Mouse (Mus musculus): Measurements from ENCODE around the gene Slc9a3r1. TPM values are rescaled to one million over a fixed set of nuclear protein-coding genes. Genes with fewer than 3 reads are reported as not detected.
A peak's percentile ranks its signal among the peaks of the same experiment; 100 is the strongest.

The Slc9a3r1 gene
- total RNA-seq, 4 experiments from 2014 or later: 21.0 to 25.6 (median 22.2) TPM

DNA sequence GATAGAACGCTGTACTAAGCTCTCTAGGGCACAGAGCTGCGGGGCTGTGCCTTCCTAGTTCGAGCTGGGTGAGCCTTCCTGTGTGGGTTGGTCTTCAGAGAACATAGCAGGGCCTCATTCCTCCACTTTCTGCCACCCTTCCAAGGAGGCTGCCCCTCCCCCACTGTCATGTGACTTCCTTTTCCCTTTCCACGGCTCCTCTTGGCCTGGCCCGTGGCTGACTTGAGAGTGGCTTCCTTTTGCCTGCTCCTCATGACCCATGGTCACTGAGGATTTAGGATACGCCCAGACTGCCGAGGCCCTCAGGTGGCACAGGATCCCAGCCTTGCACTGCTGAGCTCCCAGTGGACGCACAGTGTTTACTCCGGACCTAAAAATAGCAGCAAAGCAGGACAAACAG is 29.0 kb downstream of the Slc9a3r1 start:
- DNase-seq: peak; percentile 51

DNA sequence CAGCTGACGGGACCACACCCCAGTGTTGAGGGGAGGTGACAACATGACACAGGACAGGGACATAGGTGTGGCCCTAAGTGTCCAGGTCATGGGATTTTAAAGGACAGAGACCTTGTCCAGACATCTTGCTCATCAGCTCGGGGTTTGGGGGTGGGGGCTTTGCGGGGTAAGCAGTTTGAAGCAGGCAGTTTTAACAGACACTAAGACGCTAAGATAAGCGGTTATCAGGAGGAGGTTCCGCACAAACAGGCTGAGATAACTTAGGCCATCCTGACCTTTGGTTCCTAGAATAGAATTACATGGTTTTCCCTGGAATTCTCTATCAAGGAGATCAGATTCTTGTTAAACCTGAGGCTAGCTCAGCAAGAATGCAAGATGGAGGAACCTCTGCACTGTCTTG is 31.6 kb downstream of the Slc9a3r1 start:
- DNase-seq: no peak

DNA sequence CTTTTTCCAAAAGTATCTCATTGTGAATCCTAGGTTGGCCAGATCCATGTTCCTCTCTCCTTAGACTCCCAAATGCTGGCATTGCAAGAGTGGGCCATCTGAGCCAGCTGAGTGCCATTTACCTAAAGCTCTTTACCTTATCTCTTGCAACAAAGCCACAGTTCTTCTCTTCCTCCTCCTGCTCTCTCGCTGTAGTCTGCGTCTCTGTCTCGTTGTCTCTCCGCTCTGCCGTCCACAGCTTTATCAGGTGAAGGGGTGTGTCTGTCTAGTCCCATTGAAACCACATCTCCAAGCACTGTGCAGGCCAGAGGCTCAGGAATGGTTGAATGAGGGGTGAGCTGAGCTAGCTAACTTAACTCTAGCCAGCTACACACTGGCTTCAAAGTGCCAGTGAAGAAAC is 32.8 kb downstream of the Slc9a3r1 start:
- DNase-seq: no peak

DNA sequence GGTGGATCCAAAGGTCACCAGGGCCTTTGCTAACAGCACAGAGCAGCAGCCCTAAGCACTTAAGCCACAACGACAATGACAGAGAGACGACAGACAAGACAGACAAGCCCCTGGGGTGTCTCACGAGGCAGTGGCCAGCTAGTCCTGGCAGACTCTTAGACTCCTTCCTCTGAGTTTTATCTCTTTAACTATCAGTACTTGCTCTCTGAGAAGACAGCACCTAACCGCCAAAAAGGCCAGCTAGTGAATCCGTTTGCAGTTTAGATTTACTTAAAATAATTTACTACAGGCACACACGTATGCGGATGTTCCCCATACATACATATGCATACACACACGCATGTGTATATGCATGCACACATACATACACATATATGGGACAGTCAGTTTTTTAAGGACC is 34.4 kb downstream of the Slc9a3r1 start:
- no peak for DNase-seq

DNA sequence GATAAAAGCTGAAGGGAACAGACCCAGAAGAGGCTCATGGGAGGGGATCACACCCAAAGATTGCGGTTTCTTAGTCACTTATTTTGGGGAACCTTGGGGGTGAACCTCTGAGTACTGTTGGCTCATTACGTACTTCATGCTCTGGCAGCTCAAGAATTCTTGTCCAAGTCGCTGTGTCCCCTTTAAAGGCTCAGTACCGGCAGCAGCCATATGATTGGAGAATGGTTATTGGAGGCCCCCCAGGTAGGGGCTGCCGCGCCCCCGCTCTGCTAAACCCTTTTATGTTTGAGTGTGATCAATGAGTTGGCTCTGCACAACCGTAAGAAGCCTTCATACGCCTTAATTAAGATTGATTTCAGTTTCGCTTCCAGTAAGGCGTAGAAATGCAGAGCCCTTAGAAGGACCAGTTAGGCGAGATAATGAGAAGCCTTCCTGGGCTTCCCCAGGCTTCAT is 35.8 kb downstream of the Slc9a3r1 start:
- no peak for DNase-seq

DNA sequence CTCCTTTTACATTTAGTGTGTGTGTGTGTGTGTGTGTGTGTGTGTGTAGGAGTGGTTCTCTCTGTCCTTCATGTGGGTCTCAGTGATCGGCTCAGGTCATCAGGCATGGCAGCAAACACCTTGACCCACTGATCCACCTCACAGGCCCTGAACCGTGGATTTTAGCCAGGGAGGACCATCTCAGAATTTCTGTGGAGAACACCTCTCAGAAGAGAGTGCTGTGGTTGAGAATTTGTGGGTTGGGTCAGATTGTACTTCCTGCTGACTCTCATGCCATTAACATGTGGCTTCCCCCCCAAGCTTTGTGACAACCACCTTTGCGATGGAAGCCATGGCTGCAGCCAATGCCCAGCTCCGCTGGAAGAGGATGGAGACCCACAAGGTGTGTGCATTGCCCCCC is 37.4 kb downstream of the Slc9a3r1 start:
- DNase-seq: no peak

DNA sequence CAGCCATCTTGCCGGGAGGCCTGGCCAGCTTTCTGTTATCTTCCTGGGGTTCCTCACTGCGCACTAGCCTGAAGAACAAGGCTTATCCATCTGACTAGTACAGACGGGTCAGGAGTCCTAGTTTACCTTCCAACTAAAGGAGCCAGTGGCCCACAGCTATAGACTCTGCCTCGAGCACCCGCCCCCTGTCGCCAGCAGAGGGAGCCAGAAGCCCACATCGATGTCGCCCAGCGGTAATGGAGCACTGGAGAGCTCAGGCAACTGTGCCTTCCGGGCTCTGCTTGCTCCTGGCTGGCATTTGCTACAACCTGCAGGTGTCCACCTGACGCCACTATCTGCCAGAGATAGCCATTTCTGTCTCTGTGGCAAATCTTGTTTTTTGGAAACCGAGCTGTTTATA is 39.2 kb downstream of the Slc9a3r1 start:
- DNase-seq: peak; percentile 64

DNA sequence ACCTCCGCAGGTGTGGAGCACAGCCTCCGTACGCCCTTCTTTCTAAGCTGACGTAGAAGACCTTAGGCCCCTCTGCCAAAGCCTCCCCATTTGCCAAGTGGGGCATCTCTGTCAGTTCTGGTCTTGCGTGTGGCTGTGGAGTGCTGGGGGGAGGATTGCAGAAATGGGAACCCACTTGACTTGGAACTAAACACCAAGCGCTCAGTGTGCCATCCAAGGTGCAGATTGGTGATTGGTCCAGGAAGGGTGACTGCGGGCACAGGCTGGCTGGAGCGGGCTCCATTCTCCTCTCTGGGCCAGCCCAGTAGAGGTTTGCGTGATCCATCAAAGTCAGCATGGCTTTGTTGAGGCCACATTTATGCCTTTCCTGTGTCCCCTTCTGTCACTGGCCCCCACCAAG is 39.6 kb downstream of the Slc9a3r1 start:
- no peak for DNase-seq

DNA sequence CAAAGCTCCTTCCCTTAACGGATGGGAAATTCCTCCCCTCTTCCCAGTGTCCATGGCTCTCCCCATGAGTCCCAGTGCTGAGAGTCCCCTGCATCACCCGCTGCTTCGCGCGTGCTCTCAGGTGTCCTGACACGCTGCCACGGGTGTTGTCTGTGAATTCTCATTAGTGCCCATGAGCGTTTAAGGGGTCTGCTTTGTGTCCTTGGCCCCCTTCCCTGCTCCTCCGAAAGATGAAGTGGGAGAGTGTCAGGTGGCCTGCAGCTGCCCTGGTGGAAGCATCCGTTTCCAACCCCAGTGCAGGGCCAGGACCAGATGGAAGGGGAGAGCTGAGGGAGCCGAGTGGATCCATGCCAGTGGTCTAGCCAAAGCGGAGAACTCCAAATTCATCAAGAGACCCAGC is 45.0 kb downstream of the Slc9a3r1 start:
- no peak for DNase-seq

DNA sequence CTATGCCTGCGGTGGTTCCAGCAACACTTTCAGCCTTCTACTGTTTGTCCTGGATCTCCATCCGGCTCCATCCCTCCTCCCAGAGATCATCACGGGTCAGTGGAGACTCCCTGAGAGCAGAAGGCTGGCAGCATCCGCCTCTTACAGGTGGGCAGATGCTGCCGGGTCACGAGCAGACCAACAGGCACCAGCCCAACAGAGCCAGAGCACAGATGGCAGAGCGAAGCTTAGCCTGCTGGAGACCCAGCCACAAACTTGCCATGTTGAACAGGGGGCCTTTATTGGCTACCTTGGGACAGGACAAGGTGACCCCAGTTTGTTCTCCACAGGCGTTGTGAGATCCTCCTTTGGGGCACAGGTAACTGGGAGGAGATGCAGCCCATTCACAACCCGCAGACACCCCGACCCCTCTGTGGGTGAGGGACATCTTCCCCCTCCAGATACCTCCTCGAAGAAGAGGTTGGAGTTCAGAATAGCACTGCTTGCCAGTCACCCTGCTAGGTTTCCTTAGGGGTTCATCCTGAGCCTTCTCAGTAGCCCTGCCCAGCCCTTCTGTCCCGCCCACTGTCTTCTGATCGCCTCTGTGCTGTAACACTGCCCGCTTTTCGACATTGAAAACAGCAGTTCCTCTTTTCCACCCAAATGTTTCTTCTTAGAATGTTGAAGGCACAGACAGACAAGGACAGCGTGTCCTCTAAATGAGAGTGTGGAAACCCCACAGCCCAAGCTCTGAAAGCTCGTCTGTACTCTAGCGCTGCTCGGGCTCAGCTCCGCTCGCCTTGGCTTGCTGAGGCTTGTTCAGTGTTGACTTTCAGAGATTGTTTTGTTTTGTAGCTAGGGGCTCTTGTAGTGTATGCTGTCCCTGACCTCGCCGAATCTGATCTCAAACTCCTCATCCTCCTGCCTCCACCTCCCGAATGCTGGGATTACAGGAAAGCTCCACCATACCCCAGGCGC is 45.9 kb downstream of the Slc9a3r1 start:
- DNase-seq: no peak

DNA sequence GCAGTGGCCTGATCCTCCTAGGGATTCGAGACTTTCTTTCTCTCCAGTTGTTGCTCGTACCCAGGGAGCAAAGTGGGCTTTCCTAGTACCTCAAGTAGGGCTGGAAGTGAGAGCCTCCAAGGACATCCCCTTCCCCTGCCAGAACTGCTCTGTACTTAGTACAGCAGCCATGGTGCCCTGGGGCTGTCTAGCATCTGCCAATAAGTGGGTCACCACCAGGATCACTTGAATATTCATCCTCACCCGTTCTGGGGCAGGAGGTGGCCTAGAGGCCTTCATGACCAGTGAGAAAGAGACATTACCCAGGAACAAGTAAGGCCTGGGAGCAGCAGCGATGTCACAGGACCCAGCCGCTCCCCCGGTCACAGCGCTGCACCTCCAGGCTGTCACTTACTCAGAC is 46.8 kb downstream of the Slc9a3r1 start:
- no peak for DNase-seq

DNA sequence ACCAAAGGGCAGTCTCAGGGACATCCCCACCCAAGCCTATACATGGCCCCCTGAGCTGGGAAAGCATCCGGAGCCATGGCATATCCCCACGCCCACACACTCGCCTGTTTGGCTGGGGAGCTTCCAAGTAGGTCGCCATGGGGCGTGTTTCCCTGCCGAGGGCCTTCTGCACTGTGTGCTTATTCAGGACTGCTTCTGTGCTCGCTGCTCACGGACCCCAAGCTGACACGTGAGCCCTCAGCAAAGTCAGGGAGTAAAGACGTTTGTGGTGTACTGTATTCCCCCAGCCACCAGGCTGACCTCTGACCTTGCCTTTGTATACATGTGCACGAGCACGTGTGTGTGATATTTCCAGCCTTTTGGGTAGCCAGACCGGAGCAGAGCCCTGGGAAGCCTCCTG is 49.0 kb downstream of the Slc9a3r1 start:
- DNase-seq: no peak

DNA sequence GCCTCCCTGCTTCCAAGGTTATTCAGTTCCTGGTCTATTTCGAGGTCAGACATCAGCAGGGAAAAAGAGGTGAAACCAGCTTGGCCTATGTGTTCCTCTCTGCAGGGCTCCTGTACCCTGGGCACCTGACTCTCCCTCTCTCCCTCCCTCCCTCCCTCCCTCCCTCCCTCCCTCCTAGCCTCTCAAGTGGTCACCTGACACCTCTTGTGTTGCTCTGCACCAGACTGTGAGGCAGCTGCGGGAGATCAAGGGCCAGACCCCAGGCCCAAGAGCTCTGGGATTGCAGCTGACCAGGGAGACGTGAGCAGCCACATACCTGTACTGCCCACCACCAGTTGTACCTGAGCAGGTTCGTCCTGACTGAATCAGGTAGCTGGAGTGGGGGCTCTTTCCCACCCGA is 52.0 kb downstream of the Slc9a3r1 start:
- DNase-seq: no peak

DNA sequence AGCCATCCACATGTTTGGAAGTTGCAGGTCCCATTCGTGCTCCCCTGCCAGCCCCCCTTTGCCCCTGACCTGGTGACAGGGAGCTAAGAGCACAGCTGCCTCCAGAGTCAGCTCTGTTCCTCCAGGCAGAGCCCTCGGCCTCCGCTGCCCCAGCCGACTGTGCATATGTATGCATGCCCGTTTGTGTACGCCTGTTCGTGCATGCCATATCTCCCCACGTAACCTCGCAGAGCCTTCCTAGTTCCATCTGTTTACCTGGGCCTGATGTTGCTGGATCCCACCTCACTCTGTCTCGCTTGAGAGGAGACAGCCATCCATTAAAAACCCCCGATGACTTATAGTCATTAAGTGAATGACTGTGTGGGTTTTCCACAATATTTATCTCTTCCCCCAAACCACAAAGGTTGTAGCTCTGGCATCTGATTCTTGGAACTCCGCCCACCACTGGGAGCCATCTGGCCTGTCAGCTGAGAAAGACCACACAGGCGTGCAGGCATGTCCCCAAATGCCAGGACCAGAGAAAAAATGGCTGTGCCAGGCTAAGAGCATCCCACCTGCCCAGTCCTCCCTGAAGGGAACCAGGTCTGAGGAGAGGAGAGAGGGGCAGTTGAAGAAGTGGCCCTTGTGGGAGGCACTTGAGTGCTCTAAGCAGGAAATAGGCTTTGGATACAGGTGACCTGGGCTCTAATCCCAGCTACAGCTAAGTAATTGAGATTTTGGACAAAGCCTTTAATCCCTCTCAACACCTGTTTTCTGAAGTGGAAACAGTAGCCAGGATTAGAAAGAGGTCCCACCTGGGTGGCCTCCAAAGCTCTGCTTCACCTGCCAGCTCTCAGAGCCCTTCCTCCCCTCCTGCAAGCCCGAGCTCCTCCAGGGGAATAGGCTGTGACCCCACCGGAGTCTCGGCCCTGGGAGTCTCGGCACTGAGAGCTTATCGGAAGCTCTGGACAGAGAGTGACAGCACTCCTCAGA is 54.6 kb downstream of the Slc9a3r1 start:
- DNase-seq: no peak

DNA sequence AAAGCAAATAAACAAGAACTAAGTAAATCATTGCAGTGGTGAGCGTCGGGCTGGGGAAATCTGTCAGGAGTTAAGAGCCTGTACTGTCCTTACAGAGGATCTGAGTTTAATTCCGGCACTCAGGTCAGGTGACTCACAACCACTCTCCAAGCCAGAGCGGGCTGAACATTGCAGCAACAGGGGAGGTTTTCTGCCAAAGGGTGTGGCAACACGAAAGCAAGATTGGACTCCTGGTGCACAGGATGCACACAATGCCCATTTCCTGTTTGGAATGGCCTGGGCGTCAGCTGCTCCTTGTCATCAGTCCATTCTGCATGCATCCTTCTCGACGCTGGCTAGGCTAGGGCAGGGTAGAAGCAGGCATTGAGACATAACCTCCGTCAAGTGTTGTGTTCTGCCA is 56.1 kb downstream of the Slc9a3r1 start:
- peak; percentile 29 for DNase-seq

DNA sequence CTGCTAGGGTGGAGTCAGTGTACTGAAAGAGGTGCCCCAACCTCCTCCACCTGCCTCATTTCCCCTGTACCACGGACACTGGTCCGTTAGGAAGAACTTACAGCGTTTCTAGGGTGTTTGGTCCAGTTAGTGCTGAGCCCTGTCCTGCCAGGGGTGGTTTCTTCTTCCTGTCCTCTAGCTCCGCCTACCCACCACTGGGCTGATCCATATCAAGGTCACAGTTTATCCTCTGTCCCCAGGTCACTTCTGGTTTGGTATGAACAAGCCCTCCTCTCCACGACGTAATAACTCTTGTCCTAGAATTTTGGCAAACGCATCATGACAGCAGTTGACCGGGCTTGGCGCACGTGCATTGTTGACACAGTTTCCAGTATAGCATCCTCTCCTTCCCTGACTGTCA is 56.5 kb downstream of the Slc9a3r1 start:
- DNase-seq: no peak

DNA sequence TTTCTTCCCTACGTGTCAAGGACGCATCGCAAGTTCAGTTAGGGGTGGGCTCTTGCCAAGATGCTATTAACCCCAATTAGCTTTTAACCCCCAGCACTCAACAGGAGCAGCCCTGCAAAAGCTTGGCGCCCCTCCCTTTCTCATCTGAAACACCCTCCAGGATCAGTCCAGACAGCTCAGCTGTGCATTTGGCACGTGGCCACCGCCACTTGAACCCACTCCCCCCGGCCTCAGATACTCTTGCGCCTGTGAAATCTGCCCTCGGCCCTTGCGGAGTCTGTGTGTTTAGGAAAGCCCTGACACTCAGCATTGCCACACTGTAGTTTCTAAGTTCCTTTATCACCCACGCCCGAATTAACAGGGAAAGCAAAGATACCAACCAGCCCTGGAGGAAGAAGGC is 58.9 kb downstream of the Slc9a3r1 start:
- DNase-seq: no peak

DNA sequence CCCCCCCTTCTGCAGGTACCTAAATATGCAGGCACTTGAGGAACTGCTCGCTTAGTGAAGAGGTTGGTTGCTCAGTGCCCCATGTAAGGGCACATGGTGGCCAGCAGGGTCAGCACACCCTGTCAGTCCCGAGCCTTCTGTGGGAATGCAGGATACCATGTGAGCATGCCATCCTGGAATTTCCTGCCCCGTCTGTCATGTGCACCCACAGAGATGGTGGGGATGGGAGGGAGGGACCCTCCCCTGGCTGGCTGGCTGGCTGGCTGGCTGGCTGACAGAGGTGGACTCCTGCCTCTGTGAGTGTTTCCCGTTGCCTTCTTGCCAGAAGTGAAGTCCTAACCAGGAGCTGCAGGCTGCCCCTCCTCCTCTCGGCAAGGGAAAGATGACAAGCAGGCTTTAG is 59.4 kb downstream of the Slc9a3r1 start:
- no peak for DNase-seq

DNA sequence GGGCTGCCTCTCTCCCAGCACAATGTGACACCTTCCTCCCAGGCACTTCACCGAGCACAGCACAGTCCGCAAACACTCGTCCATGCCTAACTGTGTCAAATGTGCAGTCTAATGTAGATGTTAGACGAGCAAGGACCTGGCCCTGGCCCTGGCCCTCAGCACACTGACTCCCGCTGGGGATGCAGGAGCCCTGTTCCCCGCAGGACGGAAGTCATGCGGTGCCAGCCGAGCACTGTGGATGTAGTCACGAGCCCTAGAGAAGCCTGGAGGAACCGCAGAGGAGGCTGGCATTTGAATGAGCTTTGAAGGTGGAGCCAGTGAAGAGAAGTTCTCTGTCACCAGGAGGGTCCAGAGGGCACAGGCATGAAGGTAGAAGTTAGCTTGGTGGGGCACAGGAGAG is 60.3 kb downstream of the Slc9a3r1 start:
- no peak for DNase-seq

DNA sequence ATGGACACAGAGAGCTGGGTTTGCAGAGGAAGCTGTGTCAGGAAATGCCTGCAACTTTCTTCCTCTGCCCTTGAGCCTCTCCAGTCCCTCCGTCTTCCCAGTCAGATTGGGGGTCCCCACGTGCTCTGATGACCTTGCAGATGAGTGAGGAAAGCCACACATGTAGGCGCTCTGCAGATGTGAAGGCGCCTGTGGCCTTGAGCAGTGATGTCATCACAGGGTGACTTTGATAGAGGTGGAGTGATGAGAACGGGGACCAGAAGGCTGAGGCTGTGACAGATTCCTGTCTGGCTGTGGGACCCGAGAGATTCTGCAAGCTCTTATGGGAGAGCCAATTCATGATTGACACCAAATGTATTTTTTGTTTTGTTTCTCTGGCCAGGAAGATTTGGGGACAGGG is 60.7 kb downstream of the Slc9a3r1 start:
- DNase-seq: peak; percentile 39

DNA sequence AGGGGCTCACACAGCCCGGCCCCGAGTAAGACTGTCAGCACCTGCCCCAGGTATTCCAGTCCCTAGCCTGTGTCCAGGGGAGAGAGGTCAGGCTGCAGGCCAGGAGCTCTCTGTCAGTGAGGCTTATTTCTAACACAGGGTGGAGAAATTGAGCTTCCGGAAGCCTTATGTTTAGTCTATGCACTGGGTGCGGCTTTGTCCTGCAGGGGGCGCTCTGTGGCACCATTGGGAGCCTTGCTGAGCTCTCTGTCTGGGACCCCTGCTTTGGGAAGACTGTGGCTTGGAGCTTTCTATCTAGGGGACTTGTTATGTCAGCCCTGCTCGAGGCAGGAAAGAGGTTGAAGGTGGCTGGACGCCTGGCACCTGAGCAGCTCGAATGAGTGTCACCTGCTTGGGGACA is 61.7 kb downstream of the Slc9a3r1 start:
- no peak for DNase-seq

DNA sequence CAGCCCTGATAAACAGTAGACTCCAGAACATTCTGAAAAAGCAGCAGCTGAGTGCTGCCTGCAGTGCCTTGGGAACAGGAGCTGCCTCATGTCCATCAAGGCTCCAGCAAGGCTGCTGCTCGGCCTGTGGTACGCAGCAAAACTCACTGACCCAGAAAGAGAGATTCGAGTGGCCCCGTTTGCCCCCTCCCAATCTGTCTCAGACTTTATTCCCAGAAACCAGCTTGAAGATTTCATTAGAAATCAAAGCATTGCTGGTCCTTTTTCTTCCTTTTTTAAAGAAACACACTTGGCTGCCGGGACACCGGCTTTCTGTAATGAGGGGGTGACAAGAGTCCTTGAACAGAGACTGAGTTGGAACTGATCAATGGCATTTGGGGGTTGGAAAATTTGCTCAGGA is 62.2 kb downstream of the Slc9a3r1 start:
- no peak for DNase-seq

DNA sequence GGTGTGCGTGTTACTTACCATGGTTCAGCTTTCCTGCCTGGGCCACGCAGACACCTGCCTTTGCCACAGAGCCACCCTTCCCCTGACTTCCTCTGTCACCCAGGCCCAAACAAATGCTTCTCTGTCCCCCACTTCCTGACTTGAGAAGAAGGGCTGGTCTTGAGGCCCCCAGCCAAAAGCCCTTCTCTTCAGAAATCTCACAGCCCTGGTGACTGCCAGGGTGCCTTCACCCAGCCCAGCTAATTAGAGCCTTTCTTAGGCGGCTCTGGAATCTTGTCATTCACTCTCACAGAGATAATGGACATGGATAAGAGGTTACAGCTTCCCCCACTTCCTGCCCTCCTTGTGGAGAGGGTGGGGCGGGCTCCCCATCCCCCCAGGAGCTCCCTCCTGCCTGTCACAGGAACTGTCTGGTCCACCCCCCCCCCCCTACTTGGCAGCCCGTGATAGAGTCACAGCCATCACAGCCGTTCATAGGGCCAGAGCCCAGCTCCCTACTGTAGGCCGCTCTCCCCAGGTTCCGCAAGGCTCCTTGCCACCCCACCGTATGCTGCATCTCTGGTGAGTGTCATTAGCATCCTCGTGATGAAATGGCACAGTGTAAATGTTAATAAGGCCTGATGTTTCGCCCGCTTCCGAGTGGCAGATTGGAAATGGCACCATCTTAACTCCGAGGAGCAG is 63.8 kb downstream of the Slc9a3r1 start:
- DNase-seq: no peak
